Mouse (Mus musculus): ENCODE data around the gene Cap1. TPM values are rescaled to one million over a fixed set of nuclear protein-coding genes. Genes with fewer than 3 reads are reported as not detected.
A peak's percentile ranks its signal among the peaks of the same experiment; 100 is the strongest.

Cap1 gene
- total RNA-seq, 2 experiments from 2014 or later: 192 to 203 TPM

DNA sequence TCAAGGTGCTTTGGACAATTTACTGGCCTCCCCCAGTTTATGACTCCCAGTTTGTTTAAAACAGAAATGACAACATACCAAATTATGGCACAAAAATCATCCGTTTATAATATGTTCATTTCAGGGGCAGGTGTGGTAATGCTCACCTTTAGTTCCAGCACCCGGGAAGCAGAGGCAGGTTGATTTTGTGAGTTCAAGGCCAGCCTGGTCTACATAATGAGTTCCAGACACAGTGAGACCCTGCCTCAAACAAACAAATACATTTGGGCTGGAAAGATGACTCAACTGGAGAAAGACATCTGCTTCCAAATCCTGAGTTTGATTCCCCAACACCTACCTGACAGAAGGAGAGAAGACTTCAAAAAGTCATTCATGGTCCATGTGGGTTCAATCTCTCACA is 1.5 kb upstream of the Cap1 start:
- no peak for DNase-seq (ENCODE audit: low spot score in 2 of 2)

- no peak for DNase-seq (ENCODE audit: low spot score in 2 of 2)
Measured at GRCm38 (mm10) chr4:122886579-122887254, 861 bp upstream of the Cap1 start.

DNA sequence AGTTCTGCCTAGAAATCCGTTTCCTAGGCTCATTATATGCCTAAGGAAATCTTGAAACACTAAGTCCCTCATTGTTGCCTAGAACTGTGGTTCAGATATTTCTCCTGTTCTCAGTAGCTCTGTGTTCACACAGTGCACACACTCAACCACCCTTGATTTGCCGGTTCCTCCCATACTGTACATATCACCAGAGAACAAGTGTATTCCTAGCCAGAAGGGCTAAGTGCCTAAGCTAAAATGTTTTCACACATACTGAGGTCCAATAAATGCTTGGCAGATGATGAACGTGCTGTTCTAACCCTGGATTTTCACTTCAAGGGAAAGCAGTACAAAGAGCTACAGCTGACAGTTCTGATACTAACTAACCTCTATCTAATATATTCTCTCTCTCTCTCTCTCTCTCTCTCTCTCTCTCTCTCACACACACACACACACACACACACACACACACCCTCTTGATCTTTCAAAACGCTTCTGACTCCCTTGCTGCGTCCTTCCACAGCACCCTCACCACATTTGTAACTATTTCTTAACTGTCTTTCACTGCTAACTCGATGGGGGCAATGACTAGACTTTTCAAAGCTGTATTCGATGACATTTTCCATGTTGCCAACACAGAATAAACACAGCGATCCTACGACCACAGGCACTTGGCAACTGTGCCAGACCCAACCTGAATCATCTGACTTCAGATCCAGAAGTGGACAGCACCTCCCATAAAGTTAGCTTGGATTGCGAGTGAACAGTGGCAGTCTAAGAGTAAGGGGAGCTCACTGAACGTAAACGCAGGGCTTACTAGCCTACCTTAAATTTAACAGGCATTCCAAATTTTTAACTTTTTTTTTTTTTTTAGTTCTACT is 1.1 kb downstream of the Cap1 start:
- DNase-seq (ENCODE audit: low spot score in 2 of 2): no peak

GRCm38 (mm10) chr4:122884051-122884450 is 1.8 kb downstream of the Cap1 start:
- no peak for DNase-seq (ENCODE audit: low spot score in 2 of 2)

- DNase-seq (ENCODE audit: low spot score in 2 of 2): no peak
Measured at GRCm38 (mm10) chr4:122883294-122883693, 2.6 kb downstream of the Cap1 start.

DNA sequence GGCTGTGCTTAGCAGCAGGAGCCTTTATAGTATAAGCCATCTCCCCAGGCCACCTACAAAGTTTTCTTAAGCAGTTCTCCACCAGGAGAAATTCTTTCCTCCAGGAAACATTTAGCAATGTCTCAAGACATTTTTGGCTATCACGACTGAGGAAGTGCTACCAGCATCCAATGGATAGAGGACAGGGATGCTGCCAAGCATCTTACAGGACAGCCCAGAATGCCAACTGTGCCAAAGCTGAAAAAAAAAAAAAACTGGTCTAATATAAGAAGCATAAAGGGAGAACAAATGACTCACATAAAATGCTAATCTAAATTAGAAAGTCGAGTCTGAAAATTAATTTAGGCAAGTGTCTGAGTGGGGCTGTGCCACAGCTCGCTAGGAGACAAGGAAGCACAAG is 3.3 kb downstream of the Cap1 start:
- no peak for DNase-seq (ENCODE audit: low spot score in 2 of 2)

DNA sequence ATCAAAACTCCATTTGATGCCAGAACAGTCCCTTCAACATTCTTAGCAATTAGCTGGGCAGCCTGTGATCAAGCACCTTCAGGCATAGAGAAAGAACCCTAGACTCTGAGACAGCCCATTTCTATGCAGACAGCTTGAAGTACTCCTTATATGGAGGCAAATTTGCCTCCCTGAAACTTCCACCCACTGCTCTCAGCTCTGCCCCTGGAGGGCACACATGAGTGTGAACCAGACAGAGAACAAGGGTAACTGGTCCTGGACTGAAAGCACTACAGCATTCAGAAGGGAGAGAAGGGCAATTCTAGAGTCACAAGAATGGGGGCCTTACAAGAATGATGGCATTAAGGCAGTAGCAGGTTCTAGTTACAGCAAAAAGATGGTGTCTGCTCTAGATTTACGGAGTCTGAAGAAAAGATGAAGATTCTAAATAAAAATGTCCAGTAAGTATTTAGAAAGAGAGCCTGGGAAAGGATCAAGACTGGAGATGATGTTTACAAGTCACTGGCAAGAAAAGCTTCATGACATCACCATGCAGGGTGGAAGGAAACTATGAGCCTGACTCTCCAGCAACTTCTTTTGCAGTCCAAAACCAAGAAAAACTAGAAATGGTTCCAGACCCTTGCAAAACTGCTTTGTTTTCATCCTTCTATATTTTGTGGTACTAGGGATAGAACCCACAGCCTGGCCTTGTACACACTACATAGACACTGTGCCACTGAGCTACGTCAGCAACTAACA is 7.4 kb downstream of the Cap1 start:
- no peak for DNase-seq (ENCODE audit: low spot score in 2 of 2)

- DNase-seq (ENCODE audit: low spot score in 2 of 2): no peak
Measured at GRCm38 (mm10) chr4:122873512-122873911, 12.3 kb downstream of the Cap1 start.

- DNase-seq (ENCODE audit: low spot score in 2 of 2): no peak
Measured at GRCm38 (mm10) chr4:122873003-122873402, 12.9 kb downstream of the Cap1 start.

DNA sequence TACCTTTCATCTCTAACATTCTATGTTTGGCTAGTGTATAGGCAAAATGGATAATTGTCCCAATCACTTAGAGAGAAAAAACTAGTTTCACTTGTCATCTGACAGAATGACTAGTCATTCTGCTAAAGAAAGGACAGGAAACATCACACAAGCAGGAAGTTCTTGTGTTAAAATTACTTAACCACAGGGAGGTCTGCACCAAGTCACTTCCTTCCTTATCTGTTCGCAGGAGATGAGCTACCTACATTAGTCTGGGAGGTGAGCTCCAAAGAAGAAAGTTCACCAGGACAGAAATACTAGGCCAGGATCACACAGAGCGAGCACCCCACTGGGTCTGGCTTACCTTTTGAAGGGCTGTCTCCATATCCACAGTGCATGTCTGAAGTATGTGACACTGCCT is 13.9 kb downstream of the Cap1 start:
- DNase-seq (ENCODE audit: low spot score in 2 of 2): no peak

- peak in 1 of 2 experiments; percentile 28 for DNase-seq (ENCODE audit: low spot score in 2 of 2)
Measured at GRCm38 (mm10) chr4:122871269-122871668, 14.6 kb downstream of the Cap1 start.

- DNase-seq (ENCODE audit: low spot score in 2 of 2): no peak
Measured at GRCm38 (mm10) chr4:122870741-122871140, 15.1 kb downstream of the Cap1 start.

DNA sequence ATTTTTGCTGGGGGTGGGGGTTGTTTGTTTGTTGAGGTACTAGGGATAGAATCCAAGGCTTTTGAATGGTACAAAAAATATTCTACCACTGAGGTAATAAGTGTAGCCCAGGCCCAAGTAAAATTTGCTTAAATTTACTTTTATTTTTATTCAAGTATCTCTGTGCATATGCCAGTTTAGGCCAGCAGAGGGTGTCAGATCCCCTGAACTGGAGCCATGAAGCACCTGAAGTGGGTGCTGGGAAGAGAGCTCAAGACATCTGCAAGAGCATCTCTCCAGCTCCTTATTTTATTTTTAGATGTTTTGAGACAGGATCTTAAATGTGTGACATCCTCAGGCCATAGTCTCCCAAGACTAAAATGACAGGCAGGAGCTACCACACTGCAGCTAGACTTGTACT is 15.8 kb downstream of the Cap1 start:
- peak in 1 of 2 experiments; percentile 36 for DNase-seq (ENCODE audit: low spot score in 2 of 2)

DNA sequence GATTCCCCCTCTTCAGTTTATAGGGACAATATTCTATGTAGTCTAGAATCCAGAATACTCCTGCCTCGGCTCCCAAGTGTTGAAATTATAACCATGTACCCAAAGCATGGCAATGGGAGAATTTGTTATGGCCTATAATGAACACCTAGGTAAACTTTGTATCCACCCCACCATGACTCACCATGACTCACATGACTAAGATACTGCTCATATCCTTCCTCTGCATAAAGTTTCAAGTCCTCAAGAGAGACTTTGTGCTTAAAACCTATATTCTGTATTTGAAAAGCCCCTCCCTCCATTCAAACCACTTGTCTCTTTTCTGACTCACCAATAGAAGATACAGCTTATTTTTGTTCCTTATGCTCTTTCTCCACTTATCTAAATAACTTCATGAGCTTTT is 17.8 kb downstream of the Cap1 start:
- DNase-seq (ENCODE audit: low spot score in 2 of 2): no peak

DNA sequence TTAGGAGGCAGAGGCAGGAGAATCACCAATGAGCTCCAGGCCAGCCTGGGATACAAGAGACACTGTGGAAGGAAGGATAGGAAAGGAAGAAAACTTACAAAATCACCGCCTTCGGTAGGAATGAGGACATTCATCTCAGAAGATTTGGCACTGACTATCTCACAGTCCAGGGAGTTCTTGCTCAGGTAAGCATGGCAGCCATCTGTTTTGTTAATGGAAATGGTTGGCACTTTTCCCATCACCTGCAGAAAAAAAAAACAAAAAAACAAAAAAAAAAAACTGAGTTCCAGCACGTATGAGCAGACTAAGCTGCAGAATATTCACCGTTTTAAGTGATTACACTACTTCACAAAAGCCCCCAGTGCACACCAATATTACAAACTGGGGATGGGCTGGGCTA is 24.0 kb downstream of the Cap1 start:
- no peak for DNase-seq (ENCODE audit: low spot score in 2 of 2)

GRCm38 (mm10) chr4:122859096-122859674 is 26.7 kb downstream of the Cap1 start:
- no peak for DNase-seq (ENCODE audit: low spot score in 2 of 2)

DNA sequence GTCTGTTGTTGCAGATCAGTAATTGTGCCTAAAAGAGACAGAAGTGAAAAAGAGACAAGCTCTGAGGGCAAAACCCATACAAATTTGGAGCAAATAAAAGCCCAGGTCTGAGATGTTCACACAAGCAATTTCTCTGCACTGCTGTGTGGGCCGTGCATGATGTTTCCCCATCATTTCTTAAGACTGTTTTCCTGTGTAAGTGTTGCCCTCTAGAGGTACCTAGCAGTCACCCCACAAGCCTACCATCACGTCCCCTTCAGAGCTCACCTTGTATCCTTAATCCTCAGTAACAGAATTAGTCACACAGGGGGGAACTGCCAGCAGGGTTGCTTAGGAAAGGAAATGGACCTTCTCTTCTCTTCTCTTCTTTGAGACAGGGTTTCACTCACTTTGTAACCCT is 27.9 kb downstream of the Cap1 start:
- no peak for DNase-seq (ENCODE audit: low spot score in 2 of 2)

- DNase-seq (ENCODE audit: low spot score in 2 of 2): no peak
Measured at GRCm38 (mm10) chr4:122854770-122855169, 31.1 kb downstream of the Cap1 start.

DNA sequence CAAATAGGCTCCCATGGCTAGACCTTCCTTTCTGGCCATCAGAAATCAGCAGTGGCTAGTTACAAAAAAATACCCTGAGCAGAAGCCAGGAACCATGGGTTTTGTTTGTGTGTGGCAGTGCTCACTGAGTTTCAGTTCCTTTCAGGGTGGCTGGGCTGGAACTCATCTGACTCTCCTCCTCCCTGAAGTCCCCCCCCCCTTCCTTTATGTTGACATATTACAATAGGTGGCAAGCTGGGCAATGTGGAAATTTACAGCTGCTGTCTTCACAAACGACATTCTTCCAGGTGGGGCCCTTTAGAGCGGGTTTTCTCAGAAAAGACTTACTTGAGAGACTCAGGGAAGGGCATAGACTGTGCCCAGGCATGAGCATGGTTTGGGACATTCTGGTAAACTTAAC is 32.2 kb downstream of the Cap1 start:
- DNase-seq (ENCODE audit: low spot score in 2 of 2): no peak

- no peak for DNase-seq (ENCODE audit: low spot score in 2 of 2)
Measured at GRCm38 (mm10) chr4:122851535-122851934, 34.3 kb downstream of the Cap1 start.

GRCm38 (mm10) chr4:122848150-122848621 is 37.7 kb downstream of the Cap1 start:
- no peak for DNase-seq (ENCODE audit: low spot score in 2 of 2)
